Mouse (Mus musculus) heart, postnatal 0 days (tissue): ENCODE measurements at regions not wholly inside any gene's neighbourhood (a gene's known extent, or its start where the extent isn't known, plus 50 kb on each side); places are given as distances from the start of the nearest gene placed in this dataset.

Experiments
- ATAC-seq: fragments of 200-750 bp; cut with Nextera tagmentation; 2 replicates; pipeline ENCODE4 v1.8.0; 2017; ENCODE audit warnings: low read depth, moderate number of reproducible peaks, moderate library complexity; ENCODE audit not compliant: insufficient read depth
- DNase-seq: peaks from one replicate; pipeline ENCODE4 v3.0.0-alpha.2; 2016; ENCODE audit warnings: low spot score
- H3K27ac ChIP-seq: fragments of 300-500 bp; sonication (generic); 2 replicates; pipeline ENCODE4 v1.5.1; 2014; ENCODE audit warnings: low read depth, mild to moderate bottlenecking
- H3K27me3 ChIP-seq: fragments of 300-500 bp; sonication (generic); 2 replicates; pipeline ENCODE4 v1.6.1; 2014; ENCODE audit warnings: low read length, mixed read lengths; ENCODE audit not compliant: control insufficient read depth, insufficient read depth
- H3K36me3 ChIP-seq: fragments of 300-500 bp; sonication (generic); replicated peaks from 2 replicates; pipeline ENCODE4 v1.6.1; 2014; ENCODE audit warnings: low read length, mixed read lengths; ENCODE audit not compliant: control insufficient read depth, insufficient read depth
- H3K4me1 ChIP-seq: fragments of 300-500 bp; sonication (generic); 2 replicates; pipeline ENCODE4 v1.6.1; 2014; ENCODE audit warnings: antibody characterized with exemption; ENCODE audit not compliant: control insufficient read depth, insufficient read depth
- H3K4me2 ChIP-seq: fragments of 300-500 bp; sonication (generic); 2 replicates; pipeline ENCODE4 v1.6.1; 2014; ENCODE audit warnings: low read depth, mild to moderate bottlenecking, low read length, moderate library complexity
- H3K4me3 ChIP-seq: fragments of 300-500 bp; sonication (generic); 2 replicates; pipeline ENCODE4 v1.5.1; 2014; ENCODE audit warnings: low read depth, low read length
- H3K9ac ChIP-seq: fragments of 300-500 bp; sonication (generic); replicated peaks from 2 replicates; pipeline ENCODE4 v1.6.1; 2014; ENCODE audit warnings: low read depth, low read length, mixed read lengths
- H3K9me3 ChIP-seq: fragments of 300-500 bp; sonication (generic); replicated peaks from 2 replicates; pipeline ENCODE4 v1.6.1; 2016; ENCODE audit warnings: low read length; ENCODE audit not compliant: control insufficient read depth
- CTCF ChIP-seq: IDR thresholded peaks from 2 replicates; pipeline ENCODE4 v1.5.1; 2016; ENCODE audit warnings: antibody characterized with exemption, control low read depth, low read depth
- EP300 ChIP-seq: IDR thresholded peaks from 2 replicates; pipeline ENCODE4 v1.6.1; 2016; ENCODE audit warnings: antibody characterized with exemption, low read depth
- WGBS: fragments of 180-500 bp; shearing (Covaris S2); extraction: QIAGEN DNeasy Blood & Tissue Kit; methylation state at CpG from one replicate; pipeline ENCODE4 v1.1.7; 2014; 5-methylcytosine and 5-hydroxymethylcytosine counted together

DNA sequence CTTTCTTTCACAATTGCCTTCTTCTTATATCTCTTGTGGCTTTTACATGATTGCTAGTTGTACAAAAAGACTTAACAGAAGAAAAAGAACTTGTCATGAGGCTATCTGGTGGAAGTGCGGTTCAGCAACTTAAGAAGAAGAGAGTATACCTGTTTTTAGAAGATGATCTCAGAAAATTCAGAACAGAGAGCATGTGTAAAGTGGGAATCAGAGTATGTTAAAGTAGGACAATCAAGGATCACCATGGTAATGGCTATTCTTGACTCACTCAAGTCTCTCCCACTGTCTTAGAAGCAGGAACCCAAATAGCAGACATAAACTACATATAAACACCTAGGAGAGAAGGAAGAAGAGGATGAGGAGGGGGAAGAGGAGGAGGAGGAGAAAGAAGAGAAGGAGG lies 857.9 kb upstream of the Nr2f1 start:
- ATAC-seq, result no peak
- Histone ChIP-seq H3K9me3 (no peaks in the 10 kb centered on the region), H3K9ac (no peak overlapping the region), H3K4me1 (no peaks in the 10 kb centered on the region), H3K4me2 (no peak overlapping the region), H3K27ac (no peak overlapping the region), H3K4me3 (no peak overlapping the region), H3K36me3 (no peaks in the 10 kb centered on the region), H3K27me3 (no peaks in the 10 kb centered on the region)
- WGBS, result 61% methylated on average over 1 of the region's 1 CpGs
- no peak for DNase-seq
- TF ChIP-seq EP300 (no peak), CTCF (no peak)

GRCm38 (mm10) chr13:79054481-79054880 lies 854.9 kb upstream of the Nr2f1 start:
- ATAC-seq, result no peak
- TF ChIP-seq CTCF (no peak), EP300 (no peak)
- H3K27ac ChIP-seq, result no peak overlapping the region

GRCm38 (mm10) chr13:79053428-79053827 lies 853.9 kb upstream of the Nr2f1 start:
- no peaks in the 10 kb centered on the region for H3K27me3 ChIP-seq
- no peak overlapping the region for H3K9ac ChIP-seq
- H3K9me3 ChIP-seq, result no peaks in the 10 kb centered on the region
- no peak overlapping the region for H3K27ac ChIP-seq
- no peak overlapping the region for H3K4me2 ChIP-seq
- H3K4me3 ChIP-seq, result no peak overlapping the region
- no peak for ATAC-seq
- H3K36me3 ChIP-seq, result no peaks in the 10 kb centered on the region
- no peaks in the 10 kb centered on the region for H3K4me1 ChIP-seq
- TF ChIP-seq EP300 (no peak), CTCF (no peak)
- 79% methylated on average over 1 of the region's 1 CpGs for WGBS
- DNase-seq, result no peak

More at GRCm38 (mm10) chr13:79054481-79054880, 854.9 kb upstream of the Nr2f1 start:
- no peak overlapping the region for H3K4me2 ChIP-seq
- no peak overlapping the region for H3K9ac ChIP-seq
- H3K4me1 ChIP-seq, result no peaks in the 10 kb centered on the region
- no peaks in the 10 kb centered on the region for H3K9me3 ChIP-seq
- H3K4me3 ChIP-seq, result no peak overlapping the region
- no peaks in the 10 kb centered on the region for H3K27me3 ChIP-seq
- DNase-seq, result no peak
- H3K36me3 ChIP-seq, result no peaks in the 10 kb centered on the region

DNA sequence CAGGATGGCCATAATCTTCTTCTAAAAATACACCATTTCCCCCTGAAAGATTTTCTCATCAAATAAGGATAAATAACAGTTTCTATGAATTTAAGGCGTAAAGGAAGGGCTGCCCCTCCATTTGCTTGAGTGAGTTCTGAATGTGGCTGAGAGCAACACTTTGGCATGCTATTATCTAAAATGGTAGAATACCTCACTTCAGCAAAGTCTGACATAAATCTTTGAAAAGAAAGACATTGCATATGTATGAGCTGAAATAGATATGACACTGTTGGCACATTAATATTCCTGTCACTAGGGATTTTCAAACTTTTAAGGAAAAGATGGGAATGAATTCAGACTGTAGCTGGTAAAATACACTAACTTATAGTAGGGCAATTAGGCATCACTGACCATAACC lies 847.7 kb upstream of the Nr2f1 start:
- H3K27ac ChIP-seq, result no peak overlapping the region
- no peaks in the 10 kb centered on the region for H3K9me3 ChIP-seq
- H3K4me2 ChIP-seq, result no peak overlapping the region
- no peak for ATAC-seq
- DNase-seq, result no peak
- TF ChIP-seq CTCF, result no peak
- TF ChIP-seq EP300, result no peak
- no peak overlapping the region for H3K9ac ChIP-seq
- no peaks in the 10 kb centered on the region for H3K27me3 ChIP-seq
- H3K4me1 ChIP-seq, result no peaks in the 10 kb centered on the region
- H3K4me3 ChIP-seq, result no peak overlapping the region
- 93% methylated on average over 1 of the region's 1 CpGs for WGBS
- no peaks in the 10 kb centered on the region for H3K36me3 ChIP-seq

GRCm38 (mm10) chr13:79044657-79045056 lies 845.1 kb upstream of the Nr2f1 start:
- Histone ChIP-seq H3K9ac (no peak overlapping the region), H3K9me3 (no peaks in the 10 kb centered on the region), H3K4me3 (no peak overlapping the region), H3K36me3 (no peaks in the 10 kb centered on the region), H3K27ac (no peak overlapping the region), H3K4me1 (no peaks in the 10 kb centered on the region), H3K27me3 (no peaks in the 10 kb centered on the region), H3K4me2 (no peak overlapping the region)
- TF ChIP-seq EP300 (no peak), CTCF (no peak)
- 45% methylated on average over 5 of the region's 5 CpGs for WGBS
- DNase-seq, result no peak
- no peak for ATAC-seq

DNA sequence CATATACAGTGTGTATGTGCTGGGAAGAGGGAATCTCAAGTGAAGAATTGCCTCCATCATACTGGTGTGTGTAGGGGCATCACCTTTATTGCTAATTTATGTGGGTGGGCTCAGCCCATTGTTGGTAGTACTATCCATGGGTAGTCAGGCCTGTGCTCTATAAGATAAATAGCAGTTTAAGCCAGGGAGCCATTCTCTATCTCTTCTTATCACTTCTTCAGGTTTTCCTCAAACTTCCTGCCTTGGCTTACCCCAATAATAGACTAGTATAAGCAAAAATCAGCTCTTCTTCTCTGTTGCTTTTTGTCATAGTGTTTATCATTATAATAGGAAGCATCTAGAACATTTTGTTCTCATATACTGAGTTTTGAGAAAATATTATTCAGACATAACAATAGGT lies 838.3 kb upstream of the Nr2f1 start:
- no peak overlapping the region for H3K4me2 ChIP-seq
- no peak overlapping the region for H3K27ac ChIP-seq
- ATAC-seq (no peak), DNase-seq (no peak)
- no peaks in the 10 kb centered on the region for H3K36me3 ChIP-seq
- no peak overlapping the region for H3K4me3 ChIP-seq
- no peaks in the 10 kb centered on the region for H3K4me1 ChIP-seq
- TF ChIP-seq EP300, result no peak
- no peak for TF ChIP-seq CTCF
- H3K9me3 ChIP-seq, result no peaks in the 10 kb centered on the region
- H3K9ac ChIP-seq, result no peak overlapping the region
- no peaks in the 10 kb centered on the region for H3K27me3 ChIP-seq
